Mouse (Mus musculus): ENCODE measurements at regions not wholly inside any gene's neighbourhood (a gene's known extent, or its start where the extent isn't known, plus 50 kb on each side); places are given as distances from the start of the nearest gene placed in this dataset.

- Histone ChIP-seq H3K36me3 (no peaks in the 10 kb centered on the region), H3K27me3 (no peaks in the 10 kb centered on the region), H3K27ac (no peak overlapping the region), H3K4me2 (replicated peaks) (no peak overlapping the region), H3K9me3 (no peaks in the 10 kb centered on the region), H3K9ac (replicated peaks) (no peak overlapping the region), H3K4me3 (replicated peaks) (no peak overlapping the region), H3K4me1 (replicated peaks) (no peaks in the 10 kb centered on the region)
- no peak for ATAC-seq
- 90% methylated on average over 1 of the region's 1 CpGs for WGBS
These were observed 196.2 kb downstream of the Anxa1 start for GRCm38 (mm10) chr19:20194511-20194910.

- Histone ChIP-seq H3K9me3 (no peaks in the 10 kb centered on the region), H3K27ac (no peak overlapping the region), H3K36me3 (no peaks in the 10 kb centered on the region), H3K27me3 (no peaks in the 10 kb centered on the region), H3K4me2 (replicated peaks) (no peak overlapping the region), H3K4me1 (replicated peaks) (no peaks in the 10 kb centered on the region), H3K9ac (replicated peaks) (no peak overlapping the region), H3K4me3 (replicated peaks) (no peak overlapping the region)
- 86% methylated on average over 4 of the region's 4 CpGs for WGBS
- no peak for ATAC-seq
These were observed 208.9 kb downstream of the Anxa1 start for GRCm38 (mm10) chr19:20181854-20182253.

GRCm38 (mm10) chr19:20161502-20161901, 229.2 kb downstream of the Anxa1 start:
- no peaks in the 10 kb centered on the region for H3K36me3 ChIP-seq
- H3K4me1 ChIP-seq (replicated peaks): no peaks in the 10 kb centered on the region
- H3K4me2 ChIP-seq (replicated peaks): no peak overlapping the region
- no peak overlapping the region for H3K27ac ChIP-seq
- H3K9ac ChIP-seq (replicated peaks): no peak overlapping the region
- no peaks in the 10 kb centered on the region for H3K9me3 ChIP-seq
- ATAC-seq: no peak
- 80% methylated on average over 1 of the region's 1 CpGs for WGBS
- no peaks in the 10 kb centered on the region for H3K27me3 ChIP-seq
- H3K4me3 ChIP-seq (replicated peaks): no peak overlapping the region

GRCm38 (mm10) chr19:20156398-20156937, 234.3 kb downstream of the Anxa1 start:
- Histone ChIP-seq H3K36me3 (no peaks in the 10 kb centered on the region), H3K9ac (replicated peaks) (no peak overlapping the region), H3K4me1 (replicated peaks) (no peaks in the 10 kb centered on the region), H3K4me2 (replicated peaks) (no peak overlapping the region), H3K9me3 (no peaks in the 10 kb centered on the region), H3K27ac (no peak overlapping the region), H3K27me3 (no peaks in the 10 kb centered on the region), H3K4me3 (replicated peaks) (no peak overlapping the region)
- WGBS: 58% methylated on average over 1 of the region's 1 CpGs
- no peak for ATAC-seq

- peaks cover 6% of the 10 kb centered on the region for H3K9me3 ChIP-seq
- H3K4me2 ChIP-seq (replicated peaks): no peak overlapping the region
- no peak overlapping the region for H3K9ac ChIP-seq (replicated peaks)
- WGBS: 93% methylated on average over 12 of the region's 12 CpGs
- no peak overlapping the region for H3K27ac ChIP-seq
- no peak overlapping the region for H3K4me3 ChIP-seq (replicated peaks)
- no peaks in the 10 kb centered on the region for H3K4me1 ChIP-seq (replicated peaks)
- H3K36me3 ChIP-seq: no peaks in the 10 kb centered on the region
- no peaks in the 10 kb centered on the region for H3K27me3 ChIP-seq
- no peak for ATAC-seq
These were observed 251.2 kb downstream of the Anxa1 start for GRCm38 (mm10) chr19:20139506-20139905.

GRCm38 (mm10) chr19:20123546-20124195, 267.1 kb downstream of the Anxa1 start:
- Histone ChIP-seq H3K4me1 (replicated peaks) (peaks cover 5% of the 10 kb centered on the region), H3K4me3 (replicated peaks) (no peak overlapping the region), H3K9me3 (no peaks in the 10 kb centered on the region), H3K27me3 (no peaks in the 10 kb centered on the region), H3K36me3 (no peaks in the 10 kb centered on the region), H3K27ac (no peak overlapping the region), H3K9ac (replicated peaks) (no peak overlapping the region), H3K4me2 (replicated peaks) (no peak overlapping the region)
- ATAC-seq: no peak
- 75% methylated on average over 2 of the region's 2 CpGs for WGBS

GRCm38 (mm10) chr19:20122475-20122874, 268.3 kb downstream of the Anxa1 start:
- 9% methylated on average over 4 of the region's 4 CpGs for WGBS
- peak; percentile 91 for ATAC-seq
- Histone ChIP-seq H3K27ac (peak overlapping the region; percentile 44; the same call in 1 of the 2 replicates), H3K4me2 (replicated peaks) (no peak overlapping the region), H3K4me1 (replicated peaks) (peaks cover 5% of the 10 kb centered on the region), H3K4me3 (replicated peaks) (no peak overlapping the region), H3K9me3 (no peaks in the 10 kb centered on the region), H3K9ac (replicated peaks) (no peak overlapping the region), H3K27me3 (no peaks in the 10 kb centered on the region), H3K36me3 (no peaks in the 10 kb centered on the region)

- 94% methylated on average over 3 of the region's 3 CpGs for WGBS
- no peaks in the 10 kb centered on the region for H3K27me3 ChIP-seq
- H3K27ac ChIP-seq: no peak overlapping the region
- H3K4me1 ChIP-seq (replicated peaks): no peaks in the 10 kb centered on the region
- ATAC-seq: no peak
- no peaks in the 10 kb centered on the region for H3K36me3 ChIP-seq
- H3K9ac ChIP-seq (replicated peaks): no peak overlapping the region
- H3K9me3 ChIP-seq: no peaks in the 10 kb centered on the region
- no peak overlapping the region for H3K4me2 ChIP-seq (replicated peaks)
- H3K4me3 ChIP-seq (replicated peaks): no peak overlapping the region
These were observed 276.5 kb downstream of the Anxa1 start for GRCm38 (mm10) chr19:20114237-20114636.
